Mouse (Mus musculus): ENCODE data around the gene 0610037L13Rik. TPM values are rescaled to one million over a fixed set of nuclear protein-coding genes. Genes with fewer than 3 reads are reported as not detected.

Gene 0610037L13Rik
- polyA plus RNA-seq, 1 experiment from 2014 or later: 86.7 TPM

DNA sequence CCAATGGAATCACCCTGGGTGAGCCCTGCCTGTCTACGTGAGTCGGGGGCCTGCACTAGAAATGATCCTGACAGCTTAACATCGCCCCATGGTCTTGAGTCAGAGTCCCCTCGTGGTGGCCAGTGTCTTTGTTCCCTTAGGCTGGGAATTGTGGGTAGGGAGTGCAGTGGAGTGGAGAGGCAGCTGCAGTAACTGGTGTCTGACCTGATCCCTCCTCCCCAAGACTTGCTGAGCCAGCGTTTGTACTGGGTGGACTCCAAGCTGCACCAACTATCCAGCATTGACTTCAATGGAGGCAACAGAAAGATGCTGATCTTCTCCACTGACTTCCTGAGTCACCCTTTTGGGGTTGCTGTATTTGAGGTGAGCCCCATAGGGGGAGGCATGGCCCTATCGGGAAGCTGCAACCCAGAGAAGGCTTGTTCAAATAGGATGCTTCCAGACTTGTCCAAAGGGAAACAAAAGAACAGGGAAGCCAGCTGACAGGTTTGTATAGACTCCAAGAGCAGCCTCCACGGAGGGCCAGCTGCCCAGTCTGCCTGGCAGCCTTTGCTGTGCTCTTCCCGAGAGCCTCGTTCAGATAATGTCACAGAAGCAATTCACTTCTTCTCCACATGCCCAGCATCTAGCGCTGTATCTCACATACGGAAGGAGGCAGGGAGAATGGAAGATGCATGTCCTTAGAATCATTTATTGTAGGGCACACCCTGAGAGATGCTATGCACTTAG is 32.5 kb upstream of the 0610037L13Rik start:
- Histone ChIP-seq H3K4me3 (ENCODE audit: low read depth, low read length) (no peak overlapping the region), H3K4me2 (ENCODE audit: low read length) (no peak overlapping the region), H3K9me3 (replicated peaks; ENCODE audit: control insufficient read depth, low read length, poor library complexity, severe bottlenecking) (no peaks in the 10 kb centered on the region), H3K9ac (ENCODE audit: low read depth, low read length) (no peak overlapping the region), H3K27me3 (ENCODE audit: control insufficient read depth, insufficient read depth, low read depth, low read length) (no peaks in the 10 kb centered on the region), H3K4me1 (ENCODE audit: control insufficient read depth, insufficient read depth, low read length) (no peaks in the 10 kb centered on the region), H3K27ac (ENCODE audit: low read length) (no peak overlapping the region), H3K36me3 (ENCODE audit: control insufficient read depth, insufficient read depth, low read length) (peaks cover 43% of the 10 kb centered on the region)
- WGBS: 71% methylated on average over 11 of the region's 11 CpGs
- no peak for ATAC-seq

DNA sequence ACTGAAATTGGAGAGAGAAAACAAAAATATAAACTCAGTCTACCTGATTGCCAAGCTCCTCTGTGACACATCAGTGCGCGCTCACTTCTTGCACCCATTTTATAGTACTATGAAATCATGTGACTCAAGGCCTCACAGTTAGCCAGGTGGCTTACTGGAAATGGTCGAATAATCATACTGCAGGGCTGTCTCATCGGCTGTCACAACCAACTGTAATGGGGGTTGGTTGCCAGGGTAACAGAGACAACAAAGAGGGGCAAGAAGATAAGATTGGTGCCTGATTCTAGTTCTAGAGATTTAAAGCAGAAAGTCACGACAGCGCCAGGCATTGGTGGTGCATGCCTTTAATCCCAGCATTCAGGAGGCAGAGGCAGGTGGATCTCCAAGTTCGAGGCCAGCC is 30.6 kb upstream of the 0610037L13Rik start:
- Histone ChIP-seq H3K36me3 (ENCODE audit: control insufficient read depth, insufficient read depth, low read length) (peaks cover 43% of the 10 kb centered on the region), H3K27me3 (ENCODE audit: control insufficient read depth, insufficient read depth, low read depth, low read length) (no peaks in the 10 kb centered on the region), H3K27ac (ENCODE audit: low read length) (no peak overlapping the region), H3K9me3 (replicated peaks; ENCODE audit: control insufficient read depth, low read length, poor library complexity, severe bottlenecking) (no peaks in the 10 kb centered on the region), H3K4me2 (ENCODE audit: low read length) (no peak overlapping the region), H3K4me3 (ENCODE audit: low read depth, low read length) (no peak overlapping the region), H3K9ac (ENCODE audit: low read depth, low read length) (no peak overlapping the region), H3K4me1 (ENCODE audit: control insufficient read depth, insufficient read depth, low read length) (no peaks in the 10 kb centered on the region)
- 88% methylated on average over 7 of the region's 7 CpGs for WGBS
- no peak for ATAC-seq

DNA sequence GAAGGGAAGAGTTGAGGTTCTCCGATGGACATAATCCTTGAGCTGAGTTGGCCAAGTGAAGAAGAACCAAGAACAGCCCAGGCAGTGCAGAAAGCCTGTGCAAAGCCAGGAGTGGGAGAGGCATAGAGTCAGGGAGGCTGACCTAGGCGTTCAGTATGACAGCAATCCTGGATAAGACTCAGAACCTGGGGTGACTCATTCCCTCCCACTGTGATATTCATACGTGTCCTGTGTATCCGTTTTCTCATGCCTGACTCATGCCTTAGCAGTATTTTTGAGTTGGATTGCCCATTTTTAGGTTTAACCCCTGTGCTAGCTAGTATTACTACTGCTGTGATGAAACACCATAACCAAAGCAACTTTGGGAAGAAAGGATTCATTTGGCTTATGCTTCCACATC is 24.7 kb upstream of the 0610037L13Rik start:
- Histone ChIP-seq H3K27ac (ENCODE audit: low read length) (no peak overlapping the region), H3K27me3 (ENCODE audit: control insufficient read depth, insufficient read depth, low read depth, low read length) (no peaks in the 10 kb centered on the region), H3K9ac (ENCODE audit: low read depth, low read length) (no peak overlapping the region), H3K36me3 (ENCODE audit: control insufficient read depth, insufficient read depth, low read length) (peaks cover 24% of the 10 kb centered on the region), H3K4me3 (ENCODE audit: low read depth, low read length) (no peak overlapping the region), H3K4me2 (ENCODE audit: low read length) (no peak overlapping the region), H3K4me1 (ENCODE audit: control insufficient read depth, insufficient read depth, low read length) (no peaks in the 10 kb centered on the region), H3K9me3 (replicated peaks; ENCODE audit: control insufficient read depth, low read length, poor library complexity, severe bottlenecking) (no peaks in the 10 kb centered on the region)
- ATAC-seq: no peak
- 92% methylated on average over 4 of the region's 4 CpGs for WGBS

DNA sequence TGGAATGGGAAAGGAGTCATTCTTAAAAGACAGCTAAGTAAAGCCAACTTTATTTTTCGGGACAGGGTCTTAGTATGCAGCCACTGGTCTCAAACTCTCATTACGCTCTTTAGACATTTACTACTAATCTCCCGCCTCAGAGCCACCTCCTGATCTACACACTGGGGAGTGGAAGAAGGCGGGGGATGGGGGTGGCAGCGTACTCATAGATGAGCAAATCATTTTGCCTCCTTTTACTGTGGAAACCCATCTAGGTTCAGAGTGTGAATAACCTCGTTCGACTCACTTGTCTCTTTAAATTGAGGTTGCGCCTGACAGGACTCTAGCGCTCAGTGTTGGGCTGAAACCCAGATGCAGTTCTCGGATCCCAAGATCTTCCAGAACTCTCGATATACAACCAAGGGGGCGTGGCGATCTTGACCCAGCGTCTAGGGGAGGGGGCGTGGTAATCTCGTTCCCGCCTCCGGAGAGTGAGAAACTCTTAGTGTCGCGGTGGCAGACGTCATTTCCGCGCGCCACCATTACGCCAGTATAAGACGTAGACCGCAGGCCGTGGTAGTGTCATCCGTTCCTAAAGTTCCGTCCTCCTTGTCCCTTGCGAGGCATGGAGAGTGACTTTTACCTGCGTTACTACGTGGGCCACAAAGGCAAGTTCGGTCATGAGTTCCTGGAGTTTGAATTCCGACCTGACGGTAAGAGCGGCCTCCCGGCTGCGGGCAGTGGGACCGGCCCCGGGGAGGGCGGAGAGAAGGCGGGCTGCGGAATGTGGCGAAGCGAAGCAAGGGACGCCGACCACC is 10.2 kb upstream of the 0610037L13Rik start, which contains the start of gene Magoh:
Gene Magoh (plus strand): TSS at position 502 of the 797 bp plus-strand sequence.
- Histone ChIP-seq H3K36me3 (ENCODE audit: control insufficient read depth, insufficient read depth, low read length) (peaks cover 15% of the 10 kb centered on the region), H3K27ac (ENCODE audit: low read length) (peak within 1 kb of the TSS; percentile 69; the same call in 1 of the 2 replicates), H3K4me3 (ENCODE audit: low read depth, low read length) (peak within 1 kb of the TSS; percentile 71), H3K27me3 (ENCODE audit: control insufficient read depth, insufficient read depth, low read depth, low read length) (no peaks in the 10 kb centered on the region), H3K4me2 (ENCODE audit: low read length) (peak within 1 kb of the TSS; percentile 89), H3K9me3 (replicated peaks; ENCODE audit: control insufficient read depth, low read length, poor library complexity, severe bottlenecking) (no peaks in the 10 kb centered on the region), H3K9ac (ENCODE audit: low read depth, low read length) (peak within 1 kb of the TSS; percentile 81), H3K4me1 (ENCODE audit: control insufficient read depth, insufficient read depth, low read length) (peaks cover 15% of the 10 kb centered on the region)
- WGBS: 3% methylated on average over 48 of the region's 48 CpGs
- ATAC-seq: peak; percentile 91

DNA sequence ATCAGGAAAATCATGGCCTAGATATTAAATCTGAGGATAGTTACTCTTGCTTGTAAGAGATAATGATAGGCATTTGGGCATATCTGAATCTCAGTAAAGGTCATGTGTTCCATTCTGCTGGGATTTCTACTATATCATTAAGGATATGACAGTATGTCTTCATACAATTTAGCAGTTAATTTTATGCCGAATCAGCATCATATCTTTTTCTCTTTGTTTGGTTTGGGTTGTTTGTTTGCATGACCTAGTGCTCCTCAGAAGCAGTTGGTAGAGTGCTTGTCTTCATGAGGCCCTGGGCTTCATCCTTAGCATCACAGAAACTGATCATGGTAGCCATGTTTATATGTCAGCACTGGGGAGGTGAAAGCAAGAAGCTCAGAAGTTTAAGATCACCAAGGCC is 8.0 kb upstream of the 0610037L13Rik start:
- Histone ChIP-seq H3K9ac (ENCODE audit: low read depth, low read length) (no peak overlapping the region), H3K4me2 (ENCODE audit: low read length) (no peak overlapping the region), H3K4me1 (ENCODE audit: control insufficient read depth, insufficient read depth, low read length) (peaks cover 15% of the 10 kb centered on the region), H3K27ac (ENCODE audit: low read length) (no peak overlapping the region), H3K9me3 (replicated peaks; ENCODE audit: control insufficient read depth, low read length, poor library complexity, severe bottlenecking) (no peaks in the 10 kb centered on the region), H3K36me3 (ENCODE audit: control insufficient read depth, insufficient read depth, low read length) (peaks cover 26% of the 10 kb centered on the region), H3K27me3 (ENCODE audit: control insufficient read depth, insufficient read depth, low read depth, low read length) (no peaks in the 10 kb centered on the region), H3K4me3 (ENCODE audit: low read depth, low read length) (no peak overlapping the region)
- ATAC-seq: no peak
- WGBS: 100% methylated on average over 1 of the region's 1 CpGs

DNA sequence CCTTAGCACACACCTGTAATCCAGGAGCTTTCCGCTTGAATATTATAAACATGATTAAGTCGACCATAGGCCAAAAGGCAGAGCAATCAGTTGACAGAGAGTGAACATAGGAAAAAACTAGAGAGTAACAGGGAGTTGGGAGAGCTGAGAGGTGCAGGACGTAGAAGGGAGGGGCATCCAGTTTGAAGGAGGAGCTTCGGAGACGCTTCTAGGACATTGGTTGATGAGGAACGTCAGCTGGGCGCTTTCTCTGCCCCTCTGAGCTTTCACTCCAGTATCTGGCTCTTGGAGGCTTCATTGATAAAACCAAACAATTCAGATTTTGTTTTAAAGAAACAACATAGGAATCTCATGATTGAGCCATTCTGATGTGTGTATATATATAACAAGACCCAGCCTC is 3.2 kb upstream of the 0610037L13Rik start:
- ATAC-seq: no peak
- Histone ChIP-seq H3K4me2 (ENCODE audit: low read length) (no peak overlapping the region), H3K27ac (ENCODE audit: low read length) (no peak overlapping the region), H3K4me1 (ENCODE audit: control insufficient read depth, insufficient read depth, low read length) (peaks cover 13% of the 10 kb centered on the region), H3K4me3 (ENCODE audit: low read depth, low read length) (no peak overlapping the region), H3K36me3 (ENCODE audit: control insufficient read depth, insufficient read depth, low read length) (peaks cover 31% of the 10 kb centered on the region), H3K27me3 (ENCODE audit: control insufficient read depth, insufficient read depth, low read depth, low read length) (no peaks in the 10 kb centered on the region), H3K9ac (ENCODE audit: low read depth, low read length) (no peak overlapping the region), H3K9me3 (replicated peaks; ENCODE audit: control insufficient read depth, low read length, poor library complexity, severe bottlenecking) (no peaks in the 10 kb centered on the region)
- WGBS: 78% methylated on average over 7 of the region's 7 CpGs

DNA sequence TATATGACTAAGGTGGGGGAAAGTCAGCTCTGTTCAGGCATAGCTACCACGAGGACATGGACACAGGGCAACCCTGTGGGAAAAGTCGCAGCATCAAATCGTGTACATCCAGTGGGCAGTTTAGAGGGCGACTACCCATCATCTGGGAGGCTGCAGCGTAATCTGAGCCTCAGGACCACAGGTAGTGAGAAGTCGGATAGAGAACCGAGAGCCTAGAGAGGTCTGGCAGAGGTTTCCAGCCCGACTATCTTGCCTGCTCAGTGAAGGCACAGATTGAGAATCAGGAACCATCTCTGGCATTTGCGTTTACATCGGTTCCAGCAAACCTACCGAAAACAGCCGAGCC is 255 bp upstream of the 0610037L13Rik start:
- Histone ChIP-seq H3K27me3 (ENCODE audit: control insufficient read depth, insufficient read depth, low read depth, low read length) (no peaks in the 10 kb centered on the region), H3K36me3 (ENCODE audit: control insufficient read depth, insufficient read depth, low read length) (peaks cover 17% of the 10 kb centered on the region), H3K4me2 (ENCODE audit: low read length) (peak overlapping the region; percentile 95), H3K4me3 (ENCODE audit: low read depth, low read length) (peak overlapping the region; percentile 57), H3K27ac (ENCODE audit: low read length) (peak overlapping the region; percentile 94), H3K9ac (ENCODE audit: low read depth, low read length) (peak overlapping the region; percentile 81), H3K4me1 (ENCODE audit: control insufficient read depth, insufficient read depth, low read length) (peaks cover 13% of the 10 kb centered on the region), H3K9me3 (replicated peaks; ENCODE audit: control insufficient read depth, low read length, poor library complexity, severe bottlenecking) (no peaks in the 10 kb centered on the region)
- peak; percentile 59 for ATAC-seq
- 1% methylated on average over 12 of the region's 12 CpGs for WGBS

DNA sequence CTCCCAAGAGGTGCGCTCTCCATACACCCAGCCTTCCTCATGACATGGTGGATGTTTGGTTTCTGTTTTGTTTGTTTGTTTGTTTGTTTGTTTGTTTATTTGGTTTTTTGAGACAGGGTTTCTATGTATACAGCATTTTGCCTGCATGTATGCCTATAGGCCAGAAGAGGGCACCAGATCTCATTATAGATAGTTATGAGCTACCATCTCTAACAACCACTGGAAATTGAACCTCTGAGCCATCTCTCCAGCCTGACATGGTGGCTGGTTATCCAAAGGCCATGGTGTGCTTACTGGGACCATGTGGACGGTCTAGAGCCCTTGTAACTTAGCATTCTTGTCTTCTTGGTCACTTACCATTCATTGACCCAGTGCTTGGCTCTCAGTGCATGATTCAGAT is 3.0 kb downstream of the 0610037L13Rik start:
- Histone ChIP-seq H3K4me1 (ENCODE audit: control insufficient read depth, insufficient read depth, low read length) (peaks cover 13% of the 10 kb centered on the region), H3K9me3 (replicated peaks; ENCODE audit: control insufficient read depth, low read length, poor library complexity, severe bottlenecking) (no peaks in the 10 kb centered on the region), H3K4me2 (ENCODE audit: low read length) (no peak overlapping the region), H3K9ac (ENCODE audit: low read depth, low read length) (no peak overlapping the region), H3K27me3 (ENCODE audit: control insufficient read depth, insufficient read depth, low read depth, low read length) (no peaks in the 10 kb centered on the region), H3K36me3 (ENCODE audit: control insufficient read depth, insufficient read depth, low read length) (peaks cover 12% of the 10 kb centered on the region; the same call in 1 of the 2 replicates), H3K27ac (ENCODE audit: low read length) (no peak overlapping the region), H3K4me3 (ENCODE audit: low read depth, low read length) (no peak overlapping the region)
- 85% methylated on average over 2 of the region's 2 CpGs for WGBS
- ATAC-seq: no peak

All from midbrain, embryonic 16.5 days (tissue).